Mouse (Mus musculus) liver, embryonic 15.5 days (tissue): Measurements from ENCODE around the gene Wdr11. TPM values are rescaled to one million over a fixed set of nuclear protein-coding genes. Genes with fewer than 3 reads are reported as not detected.

Experiments used
- ATAC-seq: fragments of 200-750 bp; cut with Nextera tagmentation; 2 replicates; pipeline ENCODE4 v1.8.0; 2017; ENCODE audit warnings: moderate number of reproducible peaks, mild to moderate bottlenecking, moderate library complexity; ENCODE audit not compliant: insufficient read depth
- H3K27ac ChIP-seq: fragments of 300-500 bp; sonication (generic); replicated peaks from 2 replicates; pipeline ENCODE4 v1.5.1; 2015; ENCODE audit warnings: mild to moderate bottlenecking, inconsistent platforms
- H3K27me3 ChIP-seq: fragments of 300-500 bp; sonication (generic); 2 replicates; pipeline ENCODE4 v1.6.1; 2015; ENCODE audit warnings: mild to moderate bottlenecking, inconsistent platforms
- H3K36me3 ChIP-seq: fragments of 300-500 bp; sonication (generic); replicated peaks from 2 replicates; pipeline ENCODE4 v1.6.1; 2015; ENCODE audit warnings: moderate library complexity, mild to moderate bottlenecking, inconsistent platforms
- H3K4me1 ChIP-seq: fragments of 300-500 bp; sonication (generic); replicated peaks from 2 replicates; pipeline ENCODE4 v1.6.1; 2015; ENCODE audit warnings: inconsistent platforms
- H3K4me2 ChIP-seq: fragments of 300-500 bp; sonication (generic); 2 replicates; pipeline ENCODE4 v1.6.1; 2015; ENCODE audit warnings: moderate library complexity, mild to moderate bottlenecking, inconsistent platforms
- H3K4me3 ChIP-seq: fragments of 300-500 bp; sonication (generic); replicated peaks from 2 replicates; pipeline ENCODE4 v1.5.1; 2015; ENCODE audit warnings: mild to moderate bottlenecking, inconsistent platforms
- H3K9ac ChIP-seq: fragments of 300-500 bp; sonication (generic); 2 replicates; pipeline ENCODE4 v1.6.1; 2015; ENCODE audit warnings: moderate library complexity, mild to moderate bottlenecking, inconsistent platforms
- H3K9me3 ChIP-seq: fragments of 300-500 bp; sonication (generic); replicated peaks from 2 replicates; pipeline ENCODE4 v1.6.1; 2016; ENCODE audit warnings: inconsistent platforms
- WGBS: fragments of 180-500 bp; shearing (Covaris S2); methylation state at CpG from one replicate; pipeline ENCODE4 v1.1.7; 2015; ENCODE audit warnings: mixed read lengths; ENCODE audit not compliant: insufficient replicate concordance; 5-methylcytosine and 5-hydroxymethylcytosine counted together
- polyA plus RNA-seq: library from polyadenylated mRNA; unstranded; fragments of >200 nt; fragmentation: Nextera tagmentation; extraction: Ambion mirVana; gene quantifications from 2 replicates; pipeline ENCODE4 v1.2.1, GENCODE M21; 2015

The Wdr11 gene
- 11.2 and 11.6 TPM in 2 replicates for polyA plus RNA-seq

DNA sequence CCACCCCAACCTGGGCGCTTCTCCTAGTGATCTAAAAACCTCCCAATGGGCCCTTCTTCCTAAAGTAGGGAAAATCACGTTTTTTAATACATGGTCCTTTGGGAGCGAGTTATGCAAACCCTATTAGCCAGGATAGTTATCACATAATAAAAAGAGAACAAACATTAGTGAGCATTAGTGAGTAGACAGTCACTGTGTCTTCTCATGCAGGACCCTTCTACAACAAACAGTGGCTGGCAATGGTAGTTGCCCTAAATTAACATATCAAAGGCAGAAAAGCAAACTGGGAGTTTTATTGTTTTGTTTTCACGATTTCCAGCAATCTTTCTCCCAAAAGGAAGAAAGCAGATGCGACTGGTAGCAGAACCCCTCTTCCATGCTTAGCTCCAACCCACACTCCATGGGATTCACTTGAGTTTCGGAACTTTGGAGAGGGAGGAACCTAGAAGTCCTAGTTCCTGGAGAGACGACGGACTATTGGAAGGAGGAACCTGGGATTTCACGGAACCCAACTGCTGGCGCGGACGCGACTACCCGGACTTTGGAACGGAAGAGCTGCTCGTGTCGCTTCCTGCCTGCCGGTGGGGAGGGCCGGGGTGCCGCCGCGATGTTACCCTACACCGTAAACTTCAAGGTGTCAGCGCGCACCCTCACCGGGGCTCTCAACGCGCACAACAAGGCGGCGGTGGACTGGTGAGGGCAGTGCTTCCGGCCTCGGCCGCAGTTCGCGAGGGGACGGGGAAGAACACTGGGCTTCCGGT lies at the start of gene Wdr11:
Gene Wdr11, plus strand, starts transcription at position 493 of the 761 bp plus-strand sequence.
- no peaks in the 10 kb centered on the region for H3K9me3 ChIP-seq
- peak within 1 kb of the TSS; percentile 66 for H3K9ac ChIP-seq
- peak within 1 kb of the TSS; percentile 68 for H3K4me3 ChIP-seq
- H3K27me3 ChIP-seq: no peaks in the 10 kb centered on the region
- H3K36me3 ChIP-seq: no peaks in the 10 kb centered on the region
- peaks cover 14% of the 10 kb centered on the region for H3K4me1 ChIP-seq
- peak; percentile 81 for ATAC-seq
- peak within 1 kb of the TSS; percentile 87 for H3K27ac ChIP-seq
- WGBS: 2% methylated on average over 37 of the region's 37 CpGs
- H3K4me2 ChIP-seq: peak within 1 kb of the TSS; percentile 71

DNA sequence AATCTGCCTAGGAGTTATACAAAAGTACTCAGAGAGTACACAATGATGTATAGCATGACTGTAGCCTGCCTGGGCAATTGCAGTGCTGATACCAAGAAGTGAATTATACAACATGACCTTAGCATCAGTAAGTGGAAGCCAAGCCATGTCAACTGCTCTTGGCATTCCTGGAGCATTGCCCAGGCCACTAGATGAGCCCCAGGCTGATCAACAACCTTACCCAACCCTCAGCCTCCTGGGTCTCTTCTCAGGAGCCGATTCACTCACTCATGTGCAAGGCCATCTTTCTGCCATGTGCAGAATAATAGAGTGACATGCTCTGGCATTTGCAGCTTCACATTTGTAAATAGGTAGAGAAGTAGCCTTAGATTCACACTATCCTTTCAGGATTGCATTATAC lies 24.1 kb upstream of the Wdr11 start:
- WGBS: 63% methylated on average over 1 of the region's 1 CpGs
- H3K27me3 ChIP-seq: no peaks in the 10 kb centered on the region
- no peak overlapping the region for H3K27ac ChIP-seq
- H3K9me3 ChIP-seq: no peaks in the 10 kb centered on the region
- no peaks in the 10 kb centered on the region for H3K36me3 ChIP-seq
- no peak overlapping the region for H3K4me2 ChIP-seq
- H3K4me1 ChIP-seq: no peaks in the 10 kb centered on the region
- H3K4me3 ChIP-seq: no peak overlapping the region
- ATAC-seq: no peak
- H3K9ac ChIP-seq: no peak overlapping the region

- H3K9me3 ChIP-seq: no peaks in the 10 kb centered on the region
- no peak for ATAC-seq
- H3K4me1 ChIP-seq: no peaks in the 10 kb centered on the region
- no peaks in the 10 kb centered on the region for H3K27me3 ChIP-seq
- WGBS: 56% methylated on average over 2 of the region's 2 CpGs
- no peak overlapping the region for H3K4me3 ChIP-seq
- H3K27ac ChIP-seq: no peak overlapping the region
- H3K36me3 ChIP-seq: no peaks in the 10 kb centered on the region
- no peak overlapping the region for H3K4me2 ChIP-seq
- no peak overlapping the region for H3K9ac ChIP-seq
Measured at GRCm38 (mm10) chr7:129568338-129568737, 23.3 kb upstream of the Wdr11 start.

DNA sequence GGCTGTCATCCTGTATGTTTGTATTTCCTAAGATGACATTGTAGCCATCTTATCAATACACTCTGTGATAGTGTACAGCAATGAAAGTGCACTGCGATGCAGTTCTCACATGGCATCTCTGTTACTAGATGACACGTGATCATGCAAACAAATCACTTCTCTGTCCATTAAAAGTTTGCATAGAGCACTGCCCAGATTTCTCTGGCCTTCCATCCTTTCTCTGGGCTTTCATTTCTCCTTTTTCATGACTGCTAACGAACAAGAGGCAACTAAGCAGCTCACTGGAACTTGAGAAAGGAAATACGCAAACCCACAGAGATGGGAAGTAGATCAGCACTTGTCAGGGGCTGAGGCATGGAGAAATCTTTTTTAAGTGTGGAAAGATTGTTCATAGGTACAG lies 17.2 kb upstream of the Wdr11 start:
- Histone ChIP-seq H3K9ac (no peak overlapping the region), H3K4me1 (no peaks in the 10 kb centered on the region), H3K27ac (no peak overlapping the region), H3K4me2 (no peak overlapping the region), H3K27me3 (peaks cover 4% of the 10 kb centered on the region; the same call in 1 of the 2 replicates), H3K9me3 (no peaks in the 10 kb centered on the region), H3K4me3 (no peak overlapping the region), H3K36me3 (no peaks in the 10 kb centered on the region)
- WGBS: 34% methylated on average over 4 of the region's 4 CpGs
- no peak for ATAC-seq

- H3K9ac ChIP-seq: no peak overlapping the region
- no peak overlapping the region for H3K4me3 ChIP-seq
- no peak overlapping the region for H3K27ac ChIP-seq
- no peaks in the 10 kb centered on the region for H3K36me3 ChIP-seq
- H3K4me2 ChIP-seq: no peak overlapping the region
- no peaks in the 10 kb centered on the region for H3K4me1 ChIP-seq
- WGBS: 32% methylated on average over 7 of the region's 7 CpGs
- peaks cover 4% of the 10 kb centered on the region; the same call in 1 of the 2 replicates for H3K27me3 ChIP-seq
- H3K9me3 ChIP-seq: no peaks in the 10 kb centered on the region
- no peak for ATAC-seq
Measured at GRCm38 (mm10) chr7:129575110-129575784, 16.4 kb upstream of the Wdr11 start.

GRCm38 (mm10) chr7:129592132-129592745 lies 576 bp downstream of the Wdr11 start:
- 1% methylated on average over 13 of the region's 13 CpGs for WGBS
- Histone ChIP-seq H3K36me3 (0 out of 2 replicates have a peak, but pooled peaks cover 5% of the 10 kb centered on the region), H3K4me3 (peak overlapping the region; percentile 68), H3K9ac (peak overlapping the region; percentile 66), H3K27ac (peak overlapping the region; percentile 87), H3K9me3 (no peaks in the 10 kb centered on the region), H3K4me2 (peak overlapping the region; percentile 71), H3K4me1 (peaks cover 14% of the 10 kb centered on the region), H3K27me3 (no peaks in the 10 kb centered on the region)
- ATAC-seq: peak; percentile 35

GRCm38 (mm10) chr7:129597186-129597585 lies 5.5 kb downstream of the Wdr11 start:
- WGBS: 61% methylated on average over 2 of the region's 2 CpGs
- H3K4me2 ChIP-seq: no peak overlapping the region
- no peaks in the 10 kb centered on the region for H3K27me3 ChIP-seq
- H3K9ac ChIP-seq: no peak overlapping the region
- H3K36me3 ChIP-seq: peaks cover 26% of the 10 kb centered on the region
- H3K4me1 ChIP-seq: peaks cover 6% of the 10 kb centered on the region; the same call in 1 of the 2 replicates
- no peak for ATAC-seq
- no peak overlapping the region for H3K27ac ChIP-seq
- H3K9me3 ChIP-seq: no peaks in the 10 kb centered on the region
- no peak overlapping the region for H3K4me3 ChIP-seq

DNA sequence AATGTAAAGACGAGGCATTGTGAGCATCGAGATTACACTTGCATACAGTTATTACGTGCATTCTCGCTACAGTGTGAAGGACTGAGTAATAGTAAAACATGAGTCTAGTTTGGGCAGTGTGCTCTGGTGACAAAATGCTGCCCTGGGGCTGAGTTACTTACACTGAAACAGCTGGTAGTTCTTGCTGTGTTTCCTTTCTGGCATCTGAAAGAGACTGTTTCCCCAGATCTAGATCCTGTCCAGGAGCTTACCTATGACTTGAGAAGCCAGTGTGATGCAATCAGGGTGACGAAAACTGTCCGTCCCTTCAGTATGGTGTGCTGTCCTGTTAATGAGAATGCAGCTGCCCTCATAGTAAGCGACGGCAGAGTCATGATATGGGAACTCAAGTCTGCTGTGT lies 14.6 kb downstream of the Wdr11 start:
- Histone ChIP-seq H3K9me3 (no peaks in the 10 kb centered on the region), H3K27ac (no peak overlapping the region), H3K4me3 (no peak overlapping the region), H3K36me3 (peaks cover 64% of the 10 kb centered on the region), H3K9ac (no peak overlapping the region), H3K4me1 (no peaks in the 10 kb centered on the region), H3K4me2 (no peak overlapping the region), H3K27me3 (no peaks in the 10 kb centered on the region)
- ATAC-seq: no peak
- 82% methylated on average over 8 of the region's 8 CpGs for WGBS

- ATAC-seq: no peak
- Histone ChIP-seq H3K36me3 (peaks cover 53% of the 10 kb centered on the region), H3K4me1 (no peaks in the 10 kb centered on the region), H3K4me3 (no peak overlapping the region), H3K27me3 (no peaks in the 10 kb centered on the region), H3K27ac (no peak overlapping the region), H3K4me2 (no peak overlapping the region), H3K9ac (no peak overlapping the region), H3K9me3 (no peaks in the 10 kb centered on the region)
- 79% methylated on average over 5 of the region's 5 CpGs for WGBS
Measured at GRCm38 (mm10) chr7:129621141-129621540, 29.5 kb downstream of the Wdr11 start.

GRCm38 (mm10) chr7:129630351-129630750 lies 38.7 kb downstream of the Wdr11 start:
- WGBS: 83% methylated on average over 7 of the region's 7 CpGs
- Histone ChIP-seq H3K27ac (no peak overlapping the region), H3K27me3 (no peaks in the 10 kb centered on the region), H3K36me3 (peaks cover 62% of the 10 kb centered on the region), H3K4me3 (no peak overlapping the region), H3K9ac (no peak overlapping the region), H3K4me1 (no peaks in the 10 kb centered on the region), H3K4me2 (no peak overlapping the region), H3K9me3 (no peaks in the 10 kb centered on the region)
- no peak for ATAC-seq

DNA sequence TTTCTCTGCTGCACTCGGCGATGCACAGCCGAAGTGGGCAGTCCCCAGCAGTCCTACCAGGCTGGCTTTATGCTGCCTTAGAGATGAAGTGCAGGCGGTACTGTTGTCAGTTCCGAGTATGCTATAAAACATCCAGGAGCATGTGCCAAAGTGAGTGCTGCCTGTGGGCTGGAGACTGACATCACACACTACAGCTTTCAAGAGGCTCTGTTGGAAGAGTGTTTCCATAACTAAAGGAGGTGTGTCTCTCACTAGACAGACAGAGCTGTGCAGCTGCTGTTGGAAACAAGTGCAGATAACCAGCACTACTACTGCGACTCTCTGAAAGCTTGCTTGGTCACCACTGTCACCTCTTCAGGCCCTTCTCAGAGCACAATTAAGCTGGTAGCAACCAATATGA lies 39.8 kb downstream of the Wdr11 start:
- WGBS: 82% methylated on average over 6 of the region's 6 CpGs
- Histone ChIP-seq H3K4me3 (no peak overlapping the region), H3K4me1 (no peaks in the 10 kb centered on the region), H3K27me3 (no peaks in the 10 kb centered on the region), H3K36me3 (peaks cover 58% of the 10 kb centered on the region), H3K4me2 (no peak overlapping the region), H3K27ac (no peak overlapping the region), H3K9ac (no peak overlapping the region), H3K9me3 (no peaks in the 10 kb centered on the region)
- no peak for ATAC-seq
